Mouse (Mus musculus) layer of hippocampus, postnatal 25 days (tissue): ENCODE measurements around the gene Vps26c. TPM values are rescaled to one million over a fixed set of nuclear protein-coding genes. Genes with fewer than 3 reads are reported as not detected.
"Not testable (repeated sequence)": the region's sequence is repeated elsewhere in the genome, so short reads cannot be mapped to it uniquely, and the experiment has no call there.

Experiments used
- DNase-seq, 2 experiments: peaks; one replicate each; pipeline ENCODE4 v3.0.0; 2022; ENCODE audit warnings: mixed read lengths in 2 of 2, low spot score in 1 of 2; ENCODE audit errors: extremely low spot score in 1 of 2
- total RNA-seq, 2 experiments: library from RNA; stranded (reverse); gene quantifications; 2 replicates each; pipeline ENCODE4 v1.2.3; 2021

The Vps26c gene
- total RNA-seq, 2 experiments from 2014 or later, result 31.9 to 34.6 TPM

DNA sequence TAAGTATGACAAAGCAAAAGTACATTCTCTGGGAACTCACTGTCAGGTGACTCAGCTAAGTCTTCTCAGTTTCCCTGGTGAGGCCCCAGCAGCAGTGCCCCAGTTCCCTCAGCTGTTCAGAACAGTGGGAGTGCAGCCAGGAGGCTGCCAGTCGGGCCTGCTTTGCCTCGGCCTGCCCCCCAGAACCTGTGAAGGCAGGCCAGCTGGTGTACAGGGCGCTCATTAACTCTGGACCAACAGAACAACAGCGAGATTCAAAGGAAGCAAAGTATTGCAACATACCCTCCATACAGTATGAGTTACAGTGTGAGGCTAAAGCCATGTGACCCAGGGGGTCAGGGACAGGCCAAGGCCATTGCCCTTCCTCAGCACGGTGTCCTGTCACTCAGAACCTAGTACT is 28.7 kb downstream of the Vps26c start:
- peak; percentile 16 to 40 for DNase-seq

DNA sequence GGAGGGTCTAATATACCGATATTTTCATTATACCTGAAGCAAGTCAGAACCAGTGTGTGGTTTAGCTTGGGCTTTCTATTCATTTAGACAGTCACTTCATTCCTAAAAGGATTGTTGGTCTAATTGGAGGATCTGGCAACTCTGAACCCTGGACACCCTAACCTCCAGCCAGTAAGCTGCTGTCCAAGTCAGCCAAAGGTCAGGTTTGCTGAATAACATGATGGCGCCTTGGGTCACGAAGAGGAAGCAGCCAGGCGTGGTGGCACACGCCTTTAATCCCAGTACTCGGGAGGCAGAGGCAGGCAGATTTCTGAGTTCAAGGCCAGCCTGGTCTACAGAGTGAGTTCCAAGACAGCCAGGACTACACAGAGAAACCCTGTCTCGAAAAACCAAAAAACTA is 29.5 kb downstream of the Vps26c start:
- not testable (repeated sequence) for DNase-seq

DNA sequence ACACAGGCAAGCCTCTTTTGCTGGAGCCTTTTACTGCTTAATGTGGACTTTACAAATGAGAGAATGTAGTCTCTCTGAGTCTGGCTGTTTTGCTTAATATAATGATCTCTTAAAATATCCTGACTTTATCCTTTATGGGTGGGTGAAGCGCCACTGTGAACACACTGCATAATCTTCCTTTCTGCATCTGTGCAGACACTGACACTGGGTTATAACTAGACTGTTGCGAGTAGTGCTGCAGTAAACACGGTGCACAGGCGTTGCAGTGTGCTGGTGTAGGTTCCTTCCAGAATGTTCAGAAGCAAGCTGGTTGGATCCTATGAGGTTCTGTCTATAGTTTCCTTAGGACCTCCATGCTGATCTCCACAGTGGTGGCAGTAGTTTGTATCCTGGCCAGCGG is 37.3 kb downstream of the Vps26c start:
- no peak for DNase-seq

DNA sequence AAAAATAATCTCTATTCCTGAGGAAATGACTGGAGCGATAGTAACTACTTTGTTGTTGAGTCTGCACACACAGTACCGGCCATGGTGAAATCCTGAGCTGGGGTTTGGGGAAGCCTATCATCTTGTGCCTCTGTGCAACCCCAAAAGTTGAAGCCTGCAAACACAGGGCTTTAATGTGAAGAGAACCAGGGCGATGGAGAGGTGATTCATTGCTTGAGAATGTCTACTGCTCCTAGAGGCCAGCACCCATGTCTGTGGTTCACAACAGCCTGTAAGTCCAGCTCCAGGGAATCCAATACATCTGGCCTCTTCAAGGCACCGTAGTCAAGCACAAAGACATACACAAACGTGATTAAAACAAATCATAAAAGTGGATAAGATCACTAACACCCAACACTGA is 39.3 kb downstream of the Vps26c start:
- DNase-seq, result no peak

DNA sequence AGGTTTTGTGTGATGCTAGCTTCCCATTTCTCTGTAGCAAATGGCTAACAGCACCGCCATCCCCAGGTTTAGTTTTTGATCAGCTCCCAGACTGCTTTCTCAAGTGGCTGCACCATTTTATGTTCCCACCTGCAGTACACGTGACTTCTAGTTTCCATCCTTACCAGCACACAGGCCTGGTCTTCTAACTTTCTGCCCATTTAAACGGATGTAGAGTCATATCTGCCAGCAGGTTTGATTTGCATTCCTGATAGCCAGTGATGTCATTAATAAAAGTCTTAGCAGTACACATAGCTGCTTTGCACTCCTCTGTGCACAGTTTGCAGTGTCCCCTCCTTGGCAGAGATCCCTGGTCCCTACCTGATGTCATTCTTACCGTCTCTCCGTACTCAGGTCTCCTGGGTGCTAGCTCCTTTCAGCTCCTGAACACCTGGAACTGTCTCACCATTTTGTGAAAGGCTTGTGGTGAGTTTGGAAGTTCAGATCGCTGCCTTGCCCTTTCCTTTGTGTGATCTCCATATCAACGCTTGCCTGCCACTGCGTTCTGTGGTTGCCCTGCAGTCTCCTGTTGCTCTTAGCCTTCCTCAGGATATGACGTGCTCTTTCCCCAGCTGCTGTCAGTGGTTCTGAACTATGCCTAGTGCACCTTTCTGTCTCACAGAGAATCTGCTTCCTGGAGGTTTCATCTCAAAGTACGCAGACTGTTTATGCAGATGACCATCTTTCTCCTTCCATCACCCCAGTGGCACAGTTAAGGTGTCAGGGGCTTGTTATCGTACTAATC is 41.7 kb downstream of the Vps26c start:
- no peak for DNase-seq

DNA sequence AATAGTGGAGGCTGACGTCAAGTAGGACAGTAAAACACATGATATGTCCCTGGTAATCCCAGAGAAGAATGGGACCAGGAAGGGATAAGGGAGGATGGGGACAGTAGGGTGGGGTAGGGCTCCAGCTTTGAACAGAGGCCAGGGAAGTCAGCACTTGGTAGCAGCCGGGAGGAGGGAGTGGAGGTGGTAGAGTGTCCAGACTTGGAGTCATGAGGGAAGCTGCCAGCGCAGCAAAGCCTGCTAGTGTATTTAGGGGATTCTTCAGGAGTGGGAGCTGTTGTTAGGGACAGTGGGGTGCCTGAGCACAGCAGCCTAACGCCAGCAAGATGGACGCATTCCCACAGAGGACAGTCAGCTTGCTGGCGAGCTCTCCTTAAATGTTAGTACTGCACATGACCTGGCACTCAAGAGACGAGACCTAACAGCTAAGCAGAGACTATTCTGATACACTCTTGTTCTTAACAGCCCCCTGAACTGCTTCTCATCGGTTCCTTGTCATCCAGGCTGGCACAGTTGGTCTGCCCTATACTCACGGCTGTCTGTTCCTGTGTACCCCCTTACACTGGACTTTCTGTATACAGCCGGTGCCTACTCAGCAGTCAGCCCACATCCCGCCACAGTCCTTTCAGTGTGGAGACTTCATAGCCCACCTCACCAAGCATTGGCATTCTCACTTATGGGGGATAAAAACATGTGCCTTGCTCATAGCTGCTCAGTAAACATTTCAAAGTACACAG is 53.4 kb downstream of the Vps26c start:
- peak in 1 of 2 experiments; percentile 14 for DNase-seq

DNA sequence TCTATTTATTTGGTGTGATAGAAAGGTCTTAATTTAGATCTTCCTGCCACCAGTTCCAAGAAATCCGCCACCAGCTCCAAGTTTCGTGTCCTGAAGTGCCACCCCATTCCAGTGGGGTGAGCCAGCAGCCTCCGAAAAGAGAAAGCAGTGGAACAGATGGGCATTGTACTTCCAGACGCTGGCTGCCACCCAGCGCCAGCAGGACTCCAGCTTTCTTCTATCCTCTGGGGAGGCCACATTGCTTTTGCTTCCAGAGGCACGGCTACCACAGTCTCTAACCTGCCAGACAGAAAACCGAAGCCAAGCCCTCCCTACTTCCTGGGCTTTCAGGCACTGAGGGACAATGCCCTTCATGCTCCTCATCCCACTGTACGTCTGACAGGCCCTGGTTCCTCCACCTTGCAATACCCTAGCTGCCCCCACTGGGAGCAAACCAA is 54.1 kb downstream of the Vps26c start:
- peak; percentile 44 to 53 for DNase-seq

DNA sequence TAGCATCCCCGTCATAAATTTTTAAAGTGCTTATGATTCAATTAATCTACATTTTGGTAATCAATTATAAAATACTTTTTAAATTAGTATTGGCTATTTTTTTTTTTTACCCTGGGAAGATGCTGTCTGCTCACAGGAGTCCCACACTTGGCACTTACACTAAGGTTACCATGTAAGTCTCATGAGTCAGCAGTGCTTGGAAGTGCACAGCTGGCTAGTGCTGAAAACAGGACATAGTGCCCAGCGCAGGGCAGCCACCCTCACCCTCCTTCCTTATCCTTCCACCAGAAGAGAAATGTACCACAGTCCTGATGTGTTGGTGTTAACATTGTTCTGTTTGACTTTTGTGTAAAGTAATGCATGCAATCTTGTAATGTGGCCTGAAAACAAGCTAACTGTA is 58.2 kb downstream of the Vps26c start:
- DNase-seq, result no peak

DNA sequence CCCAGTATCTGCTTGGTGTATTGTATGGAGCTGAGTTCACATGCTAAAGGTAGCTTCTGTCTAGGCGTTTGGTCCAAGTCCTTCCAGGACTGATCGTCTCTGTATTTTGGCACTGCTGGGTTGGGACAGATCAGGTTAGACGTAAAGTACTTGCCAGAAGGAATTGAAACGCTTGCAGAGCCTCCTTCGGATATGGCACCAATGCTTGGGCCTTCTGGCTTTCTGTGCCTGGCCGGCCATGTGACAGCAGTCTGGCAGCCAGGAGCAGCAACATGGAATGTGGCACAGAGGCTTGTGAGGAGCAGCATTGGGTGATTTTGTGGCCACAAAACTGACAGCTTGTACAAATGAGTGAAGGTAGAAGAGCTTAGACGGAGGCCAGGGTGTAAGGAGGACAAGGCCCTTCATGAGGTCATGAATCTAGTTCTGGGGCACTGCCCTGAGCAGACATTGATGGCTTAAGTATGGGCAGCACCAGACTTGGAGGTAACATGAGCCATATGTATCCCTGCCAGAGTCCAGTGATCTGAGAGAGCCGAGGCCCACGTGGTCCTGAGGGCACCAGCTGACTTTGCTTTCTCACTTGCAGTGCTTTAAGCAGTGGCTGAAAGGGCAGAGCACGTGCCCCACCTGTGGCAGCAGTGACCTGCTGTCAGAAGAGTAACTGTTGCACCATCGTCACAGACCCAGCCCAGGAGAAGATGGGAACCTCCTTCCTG is 59.1 kb downstream of the Vps26c start:
- DNase-seq, result no peak

DNA sequence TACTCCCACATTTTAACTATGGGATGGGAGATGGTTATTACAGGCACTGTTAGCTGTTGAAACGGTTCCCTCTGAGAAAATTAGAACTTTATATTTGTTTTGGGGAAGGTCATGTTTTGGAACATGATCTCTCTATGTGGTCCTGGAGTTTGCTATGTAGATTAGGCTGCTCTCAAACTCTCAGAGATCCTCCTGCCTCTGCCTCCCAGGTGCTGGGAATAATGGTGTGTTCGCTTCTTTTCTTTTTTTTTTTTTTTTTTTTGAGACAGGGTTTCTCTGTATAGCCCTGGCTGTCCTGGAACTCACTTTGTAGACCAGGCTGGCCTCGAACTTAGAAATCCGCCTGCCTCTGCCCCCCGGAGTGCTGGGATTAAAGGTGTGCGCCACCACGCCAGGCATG is 60.3 kb downstream of the Vps26c start:
- not testable (repeated sequence) for DNase-seq

DNA sequence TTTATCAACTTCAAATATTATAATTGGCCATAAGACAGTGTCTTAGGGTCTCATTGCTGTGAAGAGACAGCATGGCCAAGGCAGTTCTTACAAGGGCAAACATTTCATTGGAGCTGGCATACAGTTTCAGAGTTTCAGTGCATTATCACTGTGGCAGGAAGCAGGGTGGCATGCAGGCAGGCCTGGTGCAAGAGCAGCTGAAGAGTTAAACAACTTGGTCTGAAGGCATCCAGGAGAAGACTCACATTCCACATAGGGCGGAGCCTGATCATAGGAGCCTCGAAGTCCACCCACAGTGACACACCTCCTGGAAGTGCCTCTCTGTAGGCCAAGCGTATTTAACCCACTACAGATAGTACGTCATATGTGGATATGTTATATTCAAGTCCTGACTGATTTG is 60.7 kb downstream of the Vps26c start:
- no peak for DNase-seq

DNA sequence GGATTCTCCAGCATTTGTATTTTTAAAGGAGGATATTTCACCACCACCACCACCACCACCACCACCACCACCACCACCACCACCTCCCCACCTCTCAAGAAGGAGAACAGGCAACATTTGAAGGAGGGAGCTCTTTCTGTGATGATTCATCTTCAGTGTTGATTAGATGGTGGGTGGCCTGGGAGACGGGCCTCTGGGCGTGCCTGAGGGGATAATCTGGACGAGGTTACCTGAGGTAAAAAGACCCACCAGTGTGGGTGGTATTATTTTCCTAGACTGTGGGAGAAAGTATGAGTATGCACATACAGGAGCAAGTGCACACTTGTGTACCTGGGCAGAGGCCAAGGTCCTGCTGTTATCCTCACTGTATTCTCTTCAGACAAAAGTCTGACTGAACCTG is 62.6 kb downstream of the Vps26c start:
- no peak for DNase-seq

DNA sequence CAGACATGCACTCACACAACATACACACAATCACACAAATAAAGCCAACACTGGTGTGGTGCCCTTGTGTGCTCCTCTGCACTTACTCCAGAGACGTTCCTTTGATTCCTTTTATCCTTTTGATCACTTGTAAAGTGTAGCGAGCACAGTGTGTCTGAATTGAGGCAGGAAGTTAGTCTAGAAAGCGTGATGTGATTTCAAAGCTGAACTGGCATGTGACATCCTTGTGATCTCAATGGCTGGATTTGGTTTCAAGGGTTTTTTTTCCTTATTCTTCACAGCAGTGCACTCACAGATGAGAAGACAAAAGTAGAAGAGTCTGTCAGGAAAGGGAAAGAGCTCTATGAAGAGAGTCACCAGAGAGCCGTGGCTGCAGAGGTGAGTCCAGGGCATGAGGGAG is 72.5 kb downstream of the Vps26c start:
- DNase-seq, result no peak

DNA sequence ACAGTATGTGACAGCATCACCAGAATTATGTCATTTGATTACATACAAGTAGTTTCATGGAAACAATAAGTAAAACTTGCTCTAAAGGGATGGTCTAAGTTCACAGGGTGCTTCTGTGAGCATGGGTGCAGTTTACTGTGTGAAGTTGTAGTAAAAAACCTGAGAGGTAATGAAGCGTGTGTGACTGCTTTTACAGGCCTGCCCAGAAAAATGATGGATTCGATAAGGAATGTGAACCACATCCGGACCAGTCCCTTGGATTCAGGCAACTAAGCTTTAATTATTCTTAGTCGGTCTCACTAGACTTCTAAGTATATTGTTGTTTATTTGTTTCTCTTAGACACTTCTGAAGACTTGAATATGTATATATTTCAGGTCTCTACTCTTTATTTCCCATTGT is 73.9 kb downstream of the Vps26c start:
- no peak for DNase-seq

DNA sequence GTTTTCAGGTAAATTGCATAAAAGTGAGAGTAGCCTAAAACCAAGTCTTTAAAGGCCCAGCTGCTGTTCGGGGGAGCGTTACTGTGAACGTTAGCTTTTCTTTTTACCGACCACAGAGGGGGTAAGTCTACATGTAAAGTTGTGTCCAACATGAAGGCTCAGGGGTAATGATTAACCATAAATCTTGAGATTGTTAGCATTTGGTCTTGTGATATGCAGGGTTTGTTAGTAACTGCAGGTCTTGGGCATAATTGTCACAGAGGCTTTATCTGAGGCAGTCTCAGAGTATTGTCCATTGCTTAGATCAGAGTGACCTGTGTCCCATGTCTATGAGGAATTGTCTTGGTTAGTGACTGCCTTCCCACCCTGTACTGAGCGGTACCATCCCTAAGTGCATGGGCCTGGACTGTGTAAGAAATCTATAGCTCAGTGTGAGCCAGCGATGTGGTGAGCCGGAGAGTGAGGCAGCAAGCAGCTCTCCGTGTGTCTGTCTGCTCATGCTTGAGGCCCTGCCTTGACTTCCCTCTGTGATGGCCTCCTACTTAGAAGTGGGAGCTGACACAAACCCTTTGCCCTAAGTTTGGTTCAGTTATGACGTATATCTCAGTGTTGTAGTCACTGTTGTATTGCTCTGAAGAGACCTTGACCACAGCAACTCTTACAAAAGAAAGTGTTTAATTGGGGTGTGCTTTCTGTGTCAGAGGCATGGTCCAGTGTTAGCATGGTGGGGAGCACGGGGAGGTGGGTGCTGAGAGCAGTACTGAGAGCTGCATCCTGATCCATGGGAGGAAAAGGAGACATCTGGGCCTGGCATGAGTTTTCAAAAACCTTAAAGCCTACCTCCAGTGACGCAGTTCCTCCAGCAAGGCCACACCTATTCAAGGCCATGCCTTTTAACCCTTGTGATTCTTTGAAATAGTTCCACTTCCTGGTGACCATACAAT is 74.8 kb downstream of the Vps26c start:
- no peak for DNase-seq

DNA sequence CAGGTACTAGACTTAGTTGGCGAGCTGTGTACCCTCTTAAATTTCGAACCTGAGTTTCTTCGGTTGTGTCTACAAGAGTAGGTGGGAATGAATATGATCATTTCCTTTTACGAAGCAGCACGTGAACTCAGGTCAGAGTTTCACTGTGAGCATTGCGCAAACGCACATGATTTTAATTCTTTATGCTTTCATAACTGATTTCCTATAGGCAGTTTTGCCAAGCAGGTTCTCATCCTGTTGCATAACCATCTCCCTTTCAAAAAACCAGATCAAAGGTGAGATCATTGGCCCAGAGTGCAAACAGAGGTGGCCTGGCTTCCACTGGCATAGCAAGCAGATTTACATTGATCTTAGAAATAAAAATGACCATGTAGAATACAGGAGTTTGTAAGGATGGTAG is 77.0 kb downstream of the Vps26c start:
- no peak for DNase-seq

DNA sequence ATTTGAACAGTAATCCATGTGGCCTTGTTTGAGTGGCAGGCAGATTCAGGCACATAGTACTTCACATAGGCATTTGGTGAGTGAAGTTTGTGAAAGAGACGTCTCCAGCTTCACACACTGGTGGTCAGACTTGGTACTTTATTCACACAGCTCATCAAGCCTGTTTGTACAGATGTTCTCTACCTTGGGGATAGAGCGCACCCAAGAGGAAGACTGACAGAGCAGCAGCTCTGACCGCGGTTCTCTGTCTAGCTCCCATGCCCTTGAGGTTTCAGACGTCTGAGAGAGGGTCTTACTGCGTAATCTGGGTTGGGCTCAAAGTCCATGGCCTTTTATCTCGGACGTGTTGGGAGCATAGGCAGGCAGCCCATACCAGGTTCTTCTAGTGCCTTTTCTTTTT is 77.5 kb downstream of the Vps26c start:
- no peak for DNase-seq
